Mouse (Mus musculus): ENCODE data around the gene Rexo1. TPM values are rescaled to one million over a fixed set of nuclear protein-coding genes. Genes with fewer than 3 reads are reported as not detected.
A peak's percentile ranks its signal among the peaks of the same experiment; 100 is the strongest.

The Rexo1 gene
- polyA plus RNA-seq, 1 experiment from 2014 or later = 25.8 TPM

DNA sequence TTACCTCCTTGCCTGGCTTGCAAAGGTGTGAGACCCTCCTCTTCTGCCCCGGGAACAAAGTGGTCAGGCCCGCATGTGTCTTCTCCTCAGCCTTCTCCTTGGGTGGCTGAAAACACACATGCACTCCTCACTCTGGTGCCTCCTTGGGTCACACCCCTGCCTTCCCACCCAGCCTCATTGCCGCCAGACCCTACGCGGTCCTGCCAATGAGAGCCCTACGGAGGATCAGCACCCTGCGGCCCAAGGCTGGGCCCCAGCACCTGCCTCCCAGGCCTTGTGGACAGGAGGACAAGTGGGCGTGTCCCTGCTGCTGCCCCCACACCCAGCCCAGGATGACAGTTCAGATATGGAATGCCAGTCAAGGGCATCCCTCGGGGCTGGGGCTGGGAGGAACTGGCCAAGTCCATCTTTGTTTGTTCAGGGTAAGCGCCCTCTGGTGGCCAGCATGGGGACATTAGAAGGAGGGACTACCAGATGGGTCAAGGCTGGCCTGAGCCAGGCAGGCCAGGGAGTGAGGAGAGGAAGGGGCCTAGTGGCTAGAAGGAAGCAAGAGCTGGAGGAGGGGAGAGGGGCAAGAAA lies 12.8 kb downstream of the Rexo1 start:
- 74% methylated on average over 10 of the region's 10 CpGs for WGBS
- H3K27ac ChIP-seq (ENCODE audit: low read depth, low read length) = no peak overlapping the region
- no peak overlapping the region for H3K9ac ChIP-seq (ENCODE audit: low read depth, low read length)
- H3K27me3 ChIP-seq (replicated peaks; ENCODE audit: control insufficient read depth, insufficient read depth, low read length) = no peaks in the 10 kb centered on the region
- peak; percentile 69 for ATAC-seq
- H3K4me2 ChIP-seq (ENCODE audit: low read length) = no peak overlapping the region
- peaks cover 38% of the 10 kb centered on the region for H3K36me3 ChIP-seq (ENCODE audit: control insufficient read depth, insufficient read depth, low read length)
- H3K4me1 ChIP-seq (ENCODE audit: control insufficient read depth, insufficient read depth, low read depth, low read length) = no peaks in the 10 kb centered on the region
- H3K9me3 ChIP-seq (ENCODE audit: control insufficient read depth, low read length) = no peaks in the 10 kb centered on the region
- H3K4me3 ChIP-seq (ENCODE audit: low read length) = no peak overlapping the region

DNA sequence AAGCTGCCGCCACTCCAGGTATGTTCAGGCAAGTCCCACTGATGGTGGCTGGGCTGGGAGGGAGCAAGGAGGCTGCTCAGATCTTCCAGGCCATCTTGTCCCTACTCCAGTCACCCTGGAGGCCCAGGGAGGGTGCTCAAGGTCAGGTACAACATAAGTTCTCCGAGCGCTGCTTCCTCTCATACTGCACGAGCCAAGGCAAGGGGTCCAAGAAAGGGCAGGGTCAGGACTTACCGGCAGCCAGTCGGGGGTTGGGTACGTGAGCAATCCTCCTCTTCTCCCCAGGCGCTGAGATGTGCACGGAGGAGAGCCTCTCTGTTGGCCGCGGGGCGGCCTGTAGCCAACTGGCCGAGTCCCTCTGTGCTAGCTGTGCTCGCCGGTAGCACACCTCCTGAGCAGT lies 13.8 kb downstream of the Rexo1 start:
- peaks cover 47% of the 10 kb centered on the region for H3K36me3 ChIP-seq (ENCODE audit: control insufficient read depth, insufficient read depth, low read length)
- H3K4me1 ChIP-seq (ENCODE audit: control insufficient read depth, insufficient read depth, low read depth, low read length) = no peaks in the 10 kb centered on the region
- 89% methylated on average over 15 of the region's 15 CpGs for WGBS
- no peak for ATAC-seq
- H3K9me3 ChIP-seq (ENCODE audit: control insufficient read depth, low read length) = no peaks in the 10 kb centered on the region
- H3K9ac ChIP-seq (ENCODE audit: low read depth, low read length) = no peak overlapping the region
- H3K27me3 ChIP-seq (replicated peaks; ENCODE audit: control insufficient read depth, insufficient read depth, low read length) = no peaks in the 10 kb centered on the region
- H3K4me3 ChIP-seq (ENCODE audit: low read length) = no peak overlapping the region
- H3K4me2 ChIP-seq (ENCODE audit: low read length) = no peak overlapping the region
- no peak overlapping the region for H3K27ac ChIP-seq (ENCODE audit: low read depth, low read length)

DNA sequence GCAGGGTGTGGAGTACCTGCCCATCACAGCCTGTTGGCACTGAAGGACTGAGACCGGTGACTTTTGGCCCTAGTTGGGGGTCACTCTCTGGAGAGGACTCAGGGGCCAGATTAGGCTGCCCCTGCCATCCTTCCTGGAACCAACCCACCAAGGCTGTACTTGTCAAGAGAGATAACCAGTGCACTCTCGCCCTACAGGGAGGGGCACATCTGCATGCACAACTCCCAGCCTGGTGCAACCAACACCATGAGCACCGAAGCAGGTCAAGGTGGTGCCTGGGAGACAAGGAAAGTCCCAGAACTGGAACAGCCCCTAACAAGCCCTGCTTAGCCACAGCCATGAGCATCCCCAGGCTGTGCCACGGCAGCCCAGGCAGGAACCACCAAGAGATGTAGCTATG lies 14.4 kb downstream of the Rexo1 start:
- Histone ChIP-seq H3K4me1 (ENCODE audit: control insufficient read depth, insufficient read depth, low read depth, low read length) (no peaks in the 10 kb centered on the region), H3K27me3 (replicated peaks; ENCODE audit: control insufficient read depth, insufficient read depth, low read length) (no peaks in the 10 kb centered on the region), H3K4me3 (ENCODE audit: low read length) (no peak overlapping the region), H3K27ac (ENCODE audit: low read depth, low read length) (no peak overlapping the region), H3K9me3 (ENCODE audit: control insufficient read depth, low read length) (no peaks in the 10 kb centered on the region), H3K9ac (ENCODE audit: low read depth, low read length) (no peak overlapping the region), H3K4me2 (ENCODE audit: low read length) (no peak overlapping the region), H3K36me3 (ENCODE audit: control insufficient read depth, insufficient read depth, low read length) (peaks cover 53% of the 10 kb centered on the region)
- no peak for ATAC-seq
- 96% methylated on average over 4 of the region's 4 CpGs for WGBS

DNA sequence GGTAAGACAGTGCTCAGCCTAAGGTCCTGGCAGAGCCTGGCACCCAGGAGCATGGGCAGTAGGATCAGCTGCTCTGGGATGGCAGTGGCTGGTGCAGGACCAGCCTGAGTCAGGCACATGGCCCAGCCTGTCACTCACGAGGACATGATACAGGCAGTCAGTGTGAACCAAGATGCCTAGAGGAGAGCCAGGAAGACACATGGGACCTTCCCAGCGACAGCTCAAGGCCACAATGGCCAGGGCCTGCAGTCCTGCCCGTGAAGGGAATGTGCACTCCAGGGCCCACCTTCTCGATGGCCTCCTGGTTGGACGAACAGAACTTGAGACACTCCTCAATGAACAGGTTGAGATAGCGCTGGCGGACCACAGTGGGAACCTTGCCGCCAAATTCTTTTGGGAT lies 15.8 kb downstream of the Rexo1 start:
- no peak overlapping the region for H3K4me3 ChIP-seq (ENCODE audit: low read length)
- no peak overlapping the region for H3K4me2 ChIP-seq (ENCODE audit: low read length)
- no peak overlapping the region for H3K9ac ChIP-seq (ENCODE audit: low read depth, low read length)
- H3K36me3 ChIP-seq (ENCODE audit: control insufficient read depth, insufficient read depth, low read length) = peaks cover 58% of the 10 kb centered on the region
- no peaks in the 10 kb centered on the region for H3K27me3 ChIP-seq (replicated peaks; ENCODE audit: control insufficient read depth, insufficient read depth, low read length)
- no peak for ATAC-seq
- 94% methylated on average over 8 of the region's 8 CpGs for WGBS
- no peaks in the 10 kb centered on the region for H3K4me1 ChIP-seq (ENCODE audit: control insufficient read depth, insufficient read depth, low read depth, low read length)
- H3K27ac ChIP-seq (ENCODE audit: low read depth, low read length) = no peak overlapping the region
- H3K9me3 ChIP-seq (ENCODE audit: control insufficient read depth, low read length) = no peaks in the 10 kb centered on the region

DNA sequence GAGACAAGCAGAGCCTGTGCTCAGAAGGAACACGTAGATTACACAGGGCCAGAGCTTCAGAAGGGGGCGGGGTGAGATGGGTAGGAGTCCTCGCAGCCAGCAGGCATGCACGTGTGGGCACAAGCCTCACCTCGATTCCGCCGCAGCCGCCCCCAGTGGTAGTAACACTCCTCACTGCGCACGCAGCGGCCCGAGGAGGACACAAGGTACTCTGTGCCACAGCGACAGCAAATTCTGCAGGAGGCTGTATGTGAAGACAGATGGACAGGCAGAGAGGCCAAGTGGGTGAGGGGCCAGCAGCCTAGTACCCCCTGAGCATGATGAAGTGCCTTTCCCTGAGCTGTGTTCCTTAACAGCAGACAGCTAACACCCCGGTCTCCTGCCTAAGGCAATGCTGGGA lies 17.5 kb downstream of the Rexo1 start:
- no peak overlapping the region for H3K9ac ChIP-seq (ENCODE audit: low read depth, low read length)
- no peak for ATAC-seq
- H3K4me1 ChIP-seq (ENCODE audit: control insufficient read depth, insufficient read depth, low read depth, low read length) = peaks cover 1% of the 10 kb centered on the region; the same call in 1 of the 2 replicates
- WGBS = 96% methylated on average over 14 of the region's 14 CpGs
- peaks cover 49% of the 10 kb centered on the region for H3K36me3 ChIP-seq (ENCODE audit: control insufficient read depth, insufficient read depth, low read length)
- H3K4me2 ChIP-seq (ENCODE audit: low read length) = no peak overlapping the region
- 0 out of 2 replicates have a peak, but pooled peaks cover under 1% of the 10 kb centered on the region for H3K27me3 ChIP-seq (replicated peaks; ENCODE audit: control insufficient read depth, insufficient read depth, low read length)
- H3K4me3 ChIP-seq (ENCODE audit: low read length) = no peak overlapping the region
- no peak overlapping the region for H3K27ac ChIP-seq (ENCODE audit: low read depth, low read length)
- no peaks in the 10 kb centered on the region for H3K9me3 ChIP-seq (ENCODE audit: control insufficient read depth, low read length)

DNA sequence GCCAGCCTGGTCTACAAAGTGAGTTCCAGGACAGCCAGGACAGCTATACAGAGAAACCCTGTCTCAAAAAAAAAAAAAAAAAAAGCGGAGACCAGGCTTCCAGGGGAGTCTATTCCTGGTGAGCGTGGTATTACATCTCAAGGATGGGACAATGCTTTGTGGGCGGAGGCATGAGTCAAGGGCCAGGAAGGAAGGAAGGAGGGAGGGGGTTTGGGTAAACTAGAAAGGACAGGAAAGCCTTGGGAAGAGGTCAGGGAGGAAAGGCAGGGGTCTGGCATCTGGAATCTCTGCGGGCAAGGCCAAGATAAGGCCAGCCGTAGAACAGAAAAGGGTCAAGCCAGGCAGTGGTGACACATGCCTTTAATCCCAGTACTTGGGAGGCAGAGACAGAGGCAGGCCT lies 21.9 kb downstream of the Rexo1 start:
- no peaks in the 10 kb centered on the region for H3K9me3 ChIP-seq (ENCODE audit: control insufficient read depth, low read length)
- no peak overlapping the region for H3K27ac ChIP-seq (ENCODE audit: low read depth, low read length)
- H3K4me3 ChIP-seq (ENCODE audit: low read length) = no peak overlapping the region
- peaks cover 22% of the 10 kb centered on the region for H3K36me3 ChIP-seq (ENCODE audit: control insufficient read depth, insufficient read depth, low read length)
- peaks cover 23% of the 10 kb centered on the region for H3K27me3 ChIP-seq (replicated peaks; ENCODE audit: control insufficient read depth, insufficient read depth, low read length)
- ATAC-seq = no peak
- H3K9ac ChIP-seq (ENCODE audit: low read depth, low read length) = no peak overlapping the region
- no peak overlapping the region for H3K4me2 ChIP-seq (ENCODE audit: low read length)
- H3K4me1 ChIP-seq (ENCODE audit: control insufficient read depth, insufficient read depth, low read depth, low read length) = peaks cover 2% of the 10 kb centered on the region; the same call in 1 of the 2 replicates
- WGBS = 56% methylated on average over 5 of the region's 5 CpGs

DNA sequence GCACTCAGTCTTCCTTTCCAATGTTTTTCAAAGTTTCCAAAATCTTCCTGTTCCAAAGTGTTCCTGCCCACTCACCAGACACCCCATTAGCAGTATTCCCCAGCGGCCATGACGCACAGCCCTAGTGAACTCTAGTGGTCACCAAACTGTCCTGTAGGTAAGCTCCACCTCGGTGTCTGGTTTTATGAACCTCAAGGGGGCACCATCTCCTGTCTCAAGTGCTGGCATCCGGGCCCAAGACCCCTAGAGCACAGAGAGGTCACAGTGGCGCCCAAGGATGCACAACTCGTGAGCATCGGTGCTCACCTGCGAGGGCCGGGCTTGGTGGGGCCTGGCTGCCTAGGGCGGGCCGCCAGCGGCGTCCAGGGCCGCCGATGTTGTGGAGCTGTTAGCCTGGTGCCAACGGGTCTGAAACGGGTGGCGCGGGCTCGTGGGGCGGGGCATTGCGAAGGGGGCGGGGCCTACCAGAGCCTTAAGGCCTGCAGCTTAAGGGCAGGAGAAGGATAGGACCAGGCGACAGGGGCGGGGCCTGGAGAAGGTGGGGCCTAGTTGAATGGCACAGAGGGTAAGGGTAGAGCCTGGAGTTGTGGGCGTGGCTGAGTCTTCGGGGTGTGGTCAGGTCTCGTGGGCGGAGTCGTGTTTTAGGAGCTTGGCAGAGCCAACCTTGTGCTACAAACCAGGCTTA lies 22.5 kb downstream of the Rexo1 start, which contains the start of gene Atp8b3:
Atp8b3 (minus strand) TSS at position 415 of the 685 bp plus-strand sequence.
- Histone ChIP-seq H3K4me2 (ENCODE audit: low read length) (peak within 1 kb of the TSS; percentile 44), H3K9me3 (ENCODE audit: control insufficient read depth, low read length) (no peaks in the 10 kb centered on the region), H3K27me3 (replicated peaks; ENCODE audit: control insufficient read depth, insufficient read depth, low read length) (peaks cover 23% of the 10 kb centered on the region), H3K4me3 (ENCODE audit: low read length) (peak within 1 kb of the TSS; percentile 20; the same call in 1 of the 2 replicates), H3K4me1 (ENCODE audit: control insufficient read depth, insufficient read depth, low read depth, low read length) (peaks cover 2% of the 10 kb centered on the region; the same call in 1 of the 2 replicates), H3K9ac (ENCODE audit: low read depth, low read length) (no peak within 1 kb of the TSS), H3K27ac (ENCODE audit: low read depth, low read length) (no peak within 1 kb of the TSS), H3K36me3 (ENCODE audit: control insufficient read depth, insufficient read depth, low read length) (peaks cover 22% of the 10 kb centered on the region)
- no peak for ATAC-seq
- 2% methylated on average over 30 of the region's 30 CpGs for WGBS

DNA sequence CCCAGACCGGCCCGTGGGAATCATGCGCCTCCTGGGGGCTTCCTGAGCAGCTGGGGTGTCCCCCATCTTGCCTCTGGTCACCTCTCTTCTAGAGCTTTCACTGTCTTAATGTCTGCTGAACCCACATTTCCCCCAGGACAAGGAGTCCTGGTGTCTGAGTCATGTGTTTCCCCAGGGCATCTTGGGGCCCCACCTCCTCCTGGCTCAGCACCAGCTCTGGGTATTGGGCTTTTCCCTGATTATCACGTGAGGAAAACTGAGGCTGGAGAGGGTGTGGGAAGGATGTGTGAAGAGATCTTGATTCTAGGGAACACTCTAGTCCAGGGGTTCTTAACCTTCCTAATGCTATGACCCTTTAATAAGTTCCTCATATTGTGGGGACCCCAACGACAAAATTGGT lies 23.2 kb downstream of the Rexo1 start:
- Histone ChIP-seq H3K4me1 (ENCODE audit: control insufficient read depth, insufficient read depth, low read depth, low read length) (peaks cover 2% of the 10 kb centered on the region; the same call in 1 of the 2 replicates), H3K9me3 (ENCODE audit: control insufficient read depth, low read length) (no peaks in the 10 kb centered on the region), H3K9ac (ENCODE audit: low read depth, low read length) (no peak overlapping the region), H3K27me3 (replicated peaks; ENCODE audit: control insufficient read depth, insufficient read depth, low read length) (peaks cover 23% of the 10 kb centered on the region), H3K27ac (ENCODE audit: low read depth, low read length) (no peak overlapping the region), H3K36me3 (ENCODE audit: control insufficient read depth, insufficient read depth, low read length) (peaks cover 17% of the 10 kb centered on the region), H3K4me3 (ENCODE audit: low read length) (no peak overlapping the region), H3K4me2 (ENCODE audit: low read length) (no peak overlapping the region)
- ATAC-seq = no peak
- WGBS = 56% methylated on average over 5 of the region's 5 CpGs

DNA sequence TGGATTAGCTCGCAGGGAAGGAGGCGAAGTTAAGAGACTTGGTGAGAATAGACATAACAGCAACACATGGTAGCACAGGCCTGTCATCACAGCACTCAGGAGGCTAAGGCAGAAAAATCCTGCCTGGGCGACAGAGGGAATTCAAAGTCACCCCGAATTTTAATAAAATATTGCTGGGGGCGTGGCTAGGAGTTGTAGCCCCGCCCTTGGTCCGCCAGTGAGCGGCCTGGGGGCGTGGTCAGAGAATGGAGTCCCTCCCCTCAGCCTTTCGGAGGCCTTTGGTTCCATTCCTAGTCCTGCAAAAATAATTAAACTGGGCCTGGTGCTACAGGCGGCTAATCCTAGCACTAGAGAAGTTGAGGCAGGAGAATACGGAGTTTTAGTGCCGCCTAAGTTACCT lies 25.6 kb downstream of the Rexo1 start:
- H3K9ac ChIP-seq (ENCODE audit: low read depth, low read length) = no peak overlapping the region
- peaks cover 23% of the 10 kb centered on the region for H3K27me3 ChIP-seq (replicated peaks; ENCODE audit: control insufficient read depth, insufficient read depth, low read length)
- 14% methylated on average over 13 of the region's 13 CpGs for WGBS
- H3K4me2 ChIP-seq (ENCODE audit: low read length) = peak overlapping the region; percentile 37; the same call in 1 of the 2 replicates
- no peaks in the 10 kb centered on the region for H3K9me3 ChIP-seq (ENCODE audit: control insufficient read depth, low read length)
- peaks cover 2% of the 10 kb centered on the region; the same call in 1 of the 2 replicates for H3K4me1 ChIP-seq (ENCODE audit: control insufficient read depth, insufficient read depth, low read depth, low read length)
- H3K4me3 ChIP-seq (ENCODE audit: low read length) = no peak overlapping the region
- no peak for ATAC-seq
- no peaks in the 10 kb centered on the region for H3K36me3 ChIP-seq (ENCODE audit: control insufficient read depth, insufficient read depth, low read length)
- no peak overlapping the region for H3K27ac ChIP-seq (ENCODE audit: low read depth, low read length)
